Mouse (Mus musculus) testis, adult 2 months (tissue): ENCODE results near the gene Chtf18.

Experiments used
- CTCF ChIP-seq: fragments of 200-500 bp; IDR thresholded peaks from 2 replicates; pipeline ENCODE4 v1.5.1; 2012; ENCODE audit warnings: low read depth, mild to moderate bottlenecking, inconsistent platforms, low read length, moderate library complexity; ENCODE audit not compliant: control insufficient read depth, insufficient read depth, insufficient replicate concordance
- POLR2A ChIP-seq: fragments of 200-500 bp; IDR thresholded peaks from 2 replicates; pipeline ENCODE4 v1.6.1; 2012; ENCODE audit warnings: low read depth, mild to moderate bottlenecking, inconsistent platforms, low read length, moderate library complexity; ENCODE audit not compliant: control insufficient read depth

- TF ChIP-seq CTCF = no peak
- no peak for TF ChIP-seq POLR2A
Observed at GRCm38 (mm10) chr17:25677969-25678368, 49.2 kb downstream of the Chtf18 start.
